Mouse (Mus musculus) lung, embryonic 16.5 days (tissue): ENCODE measurements at regions not wholly inside any gene's neighbourhood (a gene's known extent, or its start where the extent isn't known, plus 50 kb on each side); places are given as distances from the start of the nearest gene placed in this dataset.

ENCODE experiments used
- ATAC-seq: fragments of 200-750 bp; cut with Nextera tagmentation; 2 replicates; pipeline ENCODE4 v1.8.0; 2017; ENCODE audit warnings: low read depth, mild to moderate bottlenecking, moderate library complexity
- H3K27ac ChIP-seq: fragments of 300-500 bp; sonication (generic); 2 replicates; pipeline ENCODE4 v1.5.1; 2014; ENCODE audit warnings: mild to moderate bottlenecking, control low read depth, low read length
- H3K27me3 ChIP-seq: fragments of 300-500 bp; sonication (generic); 2 replicates; pipeline ENCODE4 v1.6.1; 2014; ENCODE audit warnings: low read depth, low read length, mixed read lengths; ENCODE audit not compliant: control insufficient read depth, insufficient read depth
- H3K36me3 ChIP-seq: fragments of 300-500 bp; sonication (generic); 2 replicates; pipeline ENCODE4 v1.6.1; 2014; ENCODE audit warnings: low read length; ENCODE audit not compliant: control insufficient read depth, insufficient read depth
- H3K4me1 ChIP-seq: fragments of 300-500 bp; sonication (generic); replicated peaks from 2 replicates; pipeline ENCODE4 v1.6.1; 2014; ENCODE audit warnings: low read length, mixed read lengths; ENCODE audit not compliant: control insufficient read depth, insufficient read depth
- H3K4me2 ChIP-seq: fragments of 300-500 bp; sonication (generic); 2 replicates; pipeline ENCODE4 v1.6.1; 2014; ENCODE audit warnings: low read depth, low read length, control low read depth
- H3K4me3 ChIP-seq: fragments of 300-500 bp; sonication (generic); 2 replicates; pipeline ENCODE4 v1.5.1; 2014; ENCODE audit warnings: mild to moderate bottlenecking, low read length, control low read depth
- H3K9ac ChIP-seq: fragments of 300-500 bp; sonication (generic); 2 replicates; pipeline ENCODE4 v1.6.1; 2014; ENCODE audit warnings: low read length, control low read depth
- H3K9me3 ChIP-seq: fragments of 300-500 bp; sonication (generic); 2 replicates; pipeline ENCODE4 v1.6.1; 2016; ENCODE audit warnings: low read length; ENCODE audit not compliant: control insufficient read depth
- WGBS: fragments of 180-500 bp; shearing (Covaris S2); extraction: QIAGEN DNeasy Blood & Tissue Kit; methylation state at CpG from one replicate; pipeline ENCODE4 v1.1.7; 2014; 5-methylcytosine and 5-hydroxymethylcytosine counted together

GRCm38 (mm10) chr14:76308188-76308812 lies 106.5 kb upstream of the Tsc22d1 start:
- 0 out of 2 replicates have a peak overlapping the region, but pooled peaks have one; percentile 8 for H3K27ac ChIP-seq
- peak overlapping the region; percentile 28; the same call in 1 of the 2 replicates for H3K4me3 ChIP-seq
- no peak for ATAC-seq
- H3K9me3 ChIP-seq = no peaks in the 10 kb centered on the region
- peaks cover 14% of the 10 kb centered on the region for H3K4me1 ChIP-seq
- H3K9ac ChIP-seq = peak overlapping the region; percentile 54
- WGBS = 32% methylated on average over 12 of the region's 12 CpGs
- no peaks in the 10 kb centered on the region for H3K27me3 ChIP-seq
- H3K4me2 ChIP-seq = peak overlapping the region; percentile 50
- H3K36me3 ChIP-seq = no peaks in the 10 kb centered on the region

DNA sequence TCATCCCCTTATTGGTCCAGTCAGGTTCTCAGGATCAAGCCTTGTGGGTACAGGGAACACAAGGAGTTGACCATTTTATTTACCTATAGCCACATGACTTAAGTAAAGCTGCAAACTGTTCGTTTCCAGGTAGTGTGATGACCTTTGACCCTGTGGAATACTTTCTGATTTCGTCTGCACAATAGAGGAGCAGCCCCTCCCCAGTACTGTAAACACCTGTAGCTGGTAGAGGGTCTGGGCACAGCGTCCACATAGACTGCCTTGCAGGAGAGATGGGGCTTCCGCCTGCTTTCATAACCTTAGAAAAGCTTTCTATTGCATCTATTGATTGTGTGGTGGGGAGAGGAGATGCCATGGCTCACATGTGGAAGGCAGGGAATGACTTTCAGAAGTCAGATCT lies 105.2 kb upstream of the Tsc22d1 start:
- ATAC-seq = no peak
- 45% methylated on average over 4 of the region's 4 CpGs for WGBS
- no peak overlapping the region for H3K27ac ChIP-seq
- no peak overlapping the region for H3K9ac ChIP-seq
- H3K4me3 ChIP-seq = no peak overlapping the region
- H3K27me3 ChIP-seq = no peaks in the 10 kb centered on the region
- no peaks in the 10 kb centered on the region for H3K9me3 ChIP-seq
- peaks cover 14% of the 10 kb centered on the region for H3K4me1 ChIP-seq
- H3K36me3 ChIP-seq = no peaks in the 10 kb centered on the region
- H3K4me2 ChIP-seq = no peak overlapping the region

DNA sequence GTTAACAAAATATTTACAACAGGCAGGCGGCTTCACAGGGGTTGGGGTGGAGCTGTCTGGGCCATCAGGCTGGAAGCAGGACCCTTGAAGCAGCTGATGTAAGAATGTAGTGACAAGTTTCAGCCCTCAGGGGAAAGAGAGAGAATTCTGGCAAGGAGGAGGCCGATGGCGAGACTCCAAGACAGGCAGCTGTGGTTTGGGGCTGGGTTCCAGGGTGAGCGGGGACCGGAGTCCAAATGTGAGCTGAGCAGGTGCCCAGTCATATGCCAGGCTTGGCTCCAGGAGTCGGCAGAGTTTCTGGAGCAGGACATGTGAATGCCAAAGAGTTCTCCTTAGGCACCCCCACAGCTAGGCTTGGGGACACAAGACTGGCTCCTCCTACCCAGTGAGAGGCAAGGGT lies 104.5 kb upstream of the Tsc22d1 start:
- H3K4me1 ChIP-seq = peaks cover 14% of the 10 kb centered on the region
- no peak overlapping the region for H3K9ac ChIP-seq
- H3K4me3 ChIP-seq = no peak overlapping the region
- H3K4me2 ChIP-seq = no peak overlapping the region
- peak; percentile 81 for ATAC-seq
- no peaks in the 10 kb centered on the region for H3K27me3 ChIP-seq
- H3K36me3 ChIP-seq = no peaks in the 10 kb centered on the region
- no peaks in the 10 kb centered on the region for H3K9me3 ChIP-seq
- WGBS = 43% methylated on average over 6 of the region's 6 CpGs
- no peak overlapping the region for H3K27ac ChIP-seq

DNA sequence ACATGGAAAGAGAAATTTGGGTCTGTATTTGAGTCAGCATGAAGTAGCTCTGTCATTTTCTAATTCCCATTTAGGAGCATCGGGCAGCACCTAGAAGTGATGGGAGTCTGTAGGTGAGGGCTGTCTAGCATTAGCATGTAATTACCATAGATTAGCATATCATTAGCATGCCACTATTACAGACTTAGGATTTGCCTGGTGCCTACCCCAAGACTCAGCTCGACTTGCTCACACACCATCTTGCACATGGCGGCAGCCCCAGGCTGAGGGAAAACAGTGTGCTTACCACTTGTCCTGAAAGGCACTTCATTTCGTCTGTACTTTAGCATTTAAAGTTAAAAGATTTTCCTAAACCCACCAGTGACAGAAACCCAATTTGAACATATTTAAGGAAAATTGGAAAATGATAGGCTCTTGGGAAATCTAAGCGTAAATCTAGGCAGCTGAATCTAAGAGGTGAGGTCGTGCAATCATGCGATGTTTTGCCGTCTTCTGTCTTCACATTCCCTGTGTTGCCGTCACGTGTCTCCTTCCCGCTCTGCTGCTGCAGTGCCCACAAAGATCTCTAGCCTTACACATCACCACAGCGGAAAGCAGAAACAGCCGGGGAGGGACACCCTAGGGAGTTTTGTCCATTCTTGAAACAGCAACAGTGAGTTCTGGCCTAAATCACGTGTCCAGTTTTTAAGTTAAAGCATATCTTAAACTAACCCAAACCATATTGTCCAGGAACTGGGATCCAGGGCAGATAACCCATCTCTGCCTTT lies 101.2 kb upstream of the Tsc22d1 start:
- WGBS = 77% methylated on average over 14 of the region's 14 CpGs

DNA sequence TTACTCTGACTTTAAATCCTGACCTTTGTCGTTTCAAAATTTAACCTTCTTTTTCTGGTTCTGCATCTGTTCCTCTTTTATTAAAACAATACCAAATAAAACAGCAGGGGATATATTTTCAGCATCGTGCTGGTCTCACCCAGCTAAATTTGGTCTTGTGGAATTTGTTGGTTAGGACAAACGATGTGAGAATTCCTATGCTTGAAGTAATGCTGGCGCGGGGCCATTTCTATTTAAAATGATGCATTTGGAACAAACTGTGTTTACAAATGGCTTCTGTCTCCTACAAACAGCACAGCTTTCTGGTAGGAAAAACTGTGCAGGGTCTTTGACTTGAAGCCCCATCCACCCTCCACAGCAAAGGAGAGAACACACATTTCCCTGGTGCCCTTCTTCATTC lies 96.3 kb upstream of the Tsc22d1 start:
- Histone ChIP-seq H3K36me3 (no peaks in the 10 kb centered on the region), H3K4me1 (no peaks in the 10 kb centered on the region), H3K4me3 (no peak overlapping the region), H3K9me3 (0 out of 2 replicates have a peak, but pooled peaks cover 3% of the 10 kb centered on the region), H3K27ac (peak overlapping the region; percentile 83), H3K27me3 (no peaks in the 10 kb centered on the region), H3K9ac (no peak overlapping the region), H3K4me2 (no peak overlapping the region)
- 45% methylated on average over 5 of the region's 5 CpGs for WGBS
- peak; percentile 87 for ATAC-seq

More for the DNA sequence above, 101.2 kb upstream of the Tsc22d1 start:
- Histone ChIP-seq H3K4me3 (no peak overlapping the region), H3K4me1 (peaks cover 8% of the 10 kb centered on the region), H3K9ac (no peak overlapping the region), H3K27me3 (no peaks in the 10 kb centered on the region), H3K27ac (no peak overlapping the region), H3K9me3 (0 out of 2 replicates have a peak, but pooled peaks cover 3% of the 10 kb centered on the region), H3K4me2 (no peak overlapping the region), H3K36me3 (no peaks in the 10 kb centered on the region)
- no peak for ATAC-seq

DNA sequence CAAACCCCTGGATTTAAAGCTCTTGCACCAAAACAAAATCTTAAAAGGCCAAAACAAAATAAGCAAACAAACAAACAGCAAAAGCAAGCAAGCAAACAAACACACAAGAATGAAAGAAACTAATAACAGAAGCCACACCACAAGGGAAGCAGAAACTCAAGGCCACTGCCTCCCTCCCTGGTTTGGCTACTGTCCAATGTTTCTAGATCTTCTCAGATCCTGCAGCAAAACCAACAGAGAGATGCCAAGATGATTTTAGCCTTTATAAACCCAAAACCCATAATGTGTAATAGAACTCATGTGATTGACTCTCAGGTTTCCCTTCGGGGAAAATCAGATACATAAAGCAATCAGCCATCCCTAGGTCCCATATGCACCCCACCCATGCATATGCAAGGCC lies 90.5 kb upstream of the Tsc22d1 start:
- 82% methylated on average over 1 of the region's 1 CpGs for WGBS
- H3K9me3 ChIP-seq = peaks cover 2% of the 10 kb centered on the region; the same call in 1 of the 2 replicates
- no peak for ATAC-seq
- no peak overlapping the region for H3K4me2 ChIP-seq
- H3K36me3 ChIP-seq = no peaks in the 10 kb centered on the region
- H3K27ac ChIP-seq = no peak overlapping the region
- H3K27me3 ChIP-seq = no peaks in the 10 kb centered on the region
- H3K4me1 ChIP-seq = no peaks in the 10 kb centered on the region; the same call in 1 of the 2 replicates
- no peak overlapping the region for H3K9ac ChIP-seq
- H3K4me3 ChIP-seq = no peak overlapping the region

GRCm38 (mm10) chr14:76329983-76330382 lies 84.8 kb upstream of the Tsc22d1 start:
- Histone ChIP-seq H3K4me3 (no peak overlapping the region), H3K36me3 (no peaks in the 10 kb centered on the region), H3K4me2 (no peak overlapping the region), H3K27ac (no peak overlapping the region), H3K4me1 (peaks cover 3% of the 10 kb centered on the region; the same call in 1 of the 2 replicates), H3K9me3 (peaks cover 2% of the 10 kb centered on the region; the same call in 1 of the 2 replicates), H3K9ac (no peak overlapping the region), H3K27me3 (no peaks in the 10 kb centered on the region)
- ATAC-seq = no peak
- 69% methylated on average over 5 of the region's 5 CpGs for WGBS

GRCm38 (mm10) chr14:76331497-76332335 lies 83.0 kb upstream of the Tsc22d1 start:
- Histone ChIP-seq H3K36me3 (no peaks in the 10 kb centered on the region), H3K4me1 (peaks cover 3% of the 10 kb centered on the region; the same call in 1 of the 2 replicates), H3K4me2 (no peak overlapping the region), H3K4me3 (no peak overlapping the region), H3K9ac (no peak overlapping the region), H3K9me3 (peaks cover 2% of the 10 kb centered on the region; the same call in 1 of the 2 replicates), H3K27me3 (no peaks in the 10 kb centered on the region), H3K27ac (0 out of 2 replicates have a peak overlapping the region, but pooled peaks have one; percentile 16)
- WGBS = 39% methylated on average over 11 of the region's 11 CpGs
- ATAC-seq = peak; percentile 62

DNA sequence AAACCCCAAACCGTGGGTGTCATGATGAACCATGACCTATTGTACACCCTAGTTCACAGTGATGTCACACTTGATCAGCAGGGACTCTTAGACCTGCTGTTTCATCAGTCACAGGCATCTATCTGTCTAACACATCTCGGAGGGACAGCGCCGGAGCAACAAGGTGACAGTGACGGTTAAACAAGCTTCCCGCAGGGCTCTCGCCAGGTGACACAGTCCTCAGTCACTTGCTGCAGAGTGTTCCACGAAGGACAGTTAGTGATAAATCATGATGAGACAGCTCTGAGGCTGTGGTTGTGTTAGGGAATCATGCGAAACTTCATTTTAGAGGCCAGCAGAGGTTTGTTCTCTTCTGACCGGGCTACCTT lies 82.4 kb upstream of the Tsc22d1 start:
- H3K27me3 ChIP-seq = no peaks in the 10 kb centered on the region
- no peak overlapping the region for H3K4me3 ChIP-seq
- H3K27ac ChIP-seq = no peak overlapping the region
- no peak overlapping the region for H3K4me2 ChIP-seq
- 45% methylated on average over 10 of the region's 10 CpGs for WGBS
- peaks cover 2% of the 10 kb centered on the region; the same call in 1 of the 2 replicates for H3K9me3 ChIP-seq
- H3K9ac ChIP-seq = no peak overlapping the region
- ATAC-seq = no peak
- H3K36me3 ChIP-seq = no peaks in the 10 kb centered on the region
- peaks cover 3% of the 10 kb centered on the region; the same call in 1 of the 2 replicates for H3K4me1 ChIP-seq
